Mouse (Mus musculus): ENCODE results near the gene Ccdc158.
A peak's percentile ranks its signal among the peaks of the same experiment; 100 is the strongest.

Ccdc158 gene

GRCm38 (mm10) chr5:92682621-92683348, 7.7 kb upstream of the Ccdc158 start:
- Histone ChIP-seq H3K9me3 (ENCODE audit: low read length) (no peaks in the 10 kb centered on the region), H3K4me1 (replicated peaks; ENCODE audit: low read depth, low read length) (peaks cover 40% of the 10 kb centered on the region), H3K36me3 (ENCODE audit: insufficient read depth, low read length) (no peaks in the 10 kb centered on the region), H3K27me3 (ENCODE audit: insufficient read depth, low read length) (peaks cover 12% of the 10 kb centered on the region), H3K4me3 (replicated peaks; ENCODE audit: low read length) (peak overlapping the region; percentile 79)
- TF ChIP-seq NANOG (IDR thresholded peaks at IDR 0.05; ENCODE audit: borderline replicate concordance, low read length): no peak
- TF ChIP-seq POU5F1 (IDR thresholded peaks at IDR 0.05; ENCODE audit: borderline replicate concordance, low read length): no peak
- TF ChIP-seq CTCF (conservative IDR thresholded peaks at IDR 0.05; ENCODE audit: low read length): no peak

- peaks cover 10% of the 10 kb centered on the region for H3K27me3 ChIP-seq (ENCODE audit: insufficient read depth, low read length)
- peaks cover 41% of the 10 kb centered on the region for H3K4me1 ChIP-seq (replicated peaks; ENCODE audit: low read depth, low read length)
- no peaks in the 10 kb centered on the region for H3K36me3 ChIP-seq (ENCODE audit: insufficient read depth, low read length)
- no peaks in the 10 kb centered on the region for H3K9me3 ChIP-seq (ENCODE audit: low read length)
- TF ChIP-seq CTCF (conservative IDR thresholded peaks at IDR 0.05; ENCODE audit: low read length): no peak
- TF ChIP-seq POU5F1 (IDR thresholded peaks at IDR 0.05; ENCODE audit: borderline replicate concordance, low read length): no peak
- no peak for TF ChIP-seq NANOG (IDR thresholded peaks at IDR 0.05; ENCODE audit: borderline replicate concordance, low read length)
- H3K4me3 ChIP-seq (replicated peaks; ENCODE audit: low read length): no peak overlapping the region; the same call in 1 of the 2 replicates
Measured at GRCm38 (mm10) chr5:92681861-92682260, 6.8 kb upstream of the Ccdc158 start.

- no peaks in the 10 kb centered on the region; the same call in 1 of the 2 replicates for H3K9me3 ChIP-seq (ENCODE audit: low read length)
- no peaks in the 10 kb centered on the region for H3K36me3 ChIP-seq (ENCODE audit: insufficient read depth, low read length)
- H3K4me1 ChIP-seq (replicated peaks; ENCODE audit: low read depth, low read length): peaks cover 47% of the 10 kb centered on the region
- H3K4me3 ChIP-seq (replicated peaks; ENCODE audit: low read length): no peak overlapping the region
- H3K27me3 ChIP-seq (ENCODE audit: insufficient read depth, low read length): peaks cover 18% of the 10 kb centered on the region
- TF ChIP-seq CTCF (conservative IDR thresholded peaks at IDR 0.05; ENCODE audit: low read length): peak; percentile 82
- TF ChIP-seq NANOG (IDR thresholded peaks at IDR 0.05; ENCODE audit: borderline replicate concordance, low read length): no peak
Measured at GRCm38 (mm10) chr5:92679441-92679840, 4.4 kb upstream of the Ccdc158 start.

GRCm38 (mm10) chr5:92675574-92675920, 476 bp upstream of the Ccdc158 start:
- Histone ChIP-seq H3K9me3 (ENCODE audit: low read length) (no peaks in the 10 kb centered on the region; the same call in 1 of the 2 replicates), H3K27me3 (ENCODE audit: insufficient read depth, low read length) (peaks cover 25% of the 10 kb centered on the region)
- TF ChIP-seq POU5F1 (IDR thresholded peaks at IDR 0.05; ENCODE audit: borderline replicate concordance, low read length) (no peak), NANOG (IDR thresholded peaks at IDR 0.05; ENCODE audit: borderline replicate concordance, low read length) (no peak), CTCF (conservative IDR thresholded peaks at IDR 0.05; ENCODE audit: low read length) (no peak)

GRCm38 (mm10) chr5:92666860-92667259, 8.2 kb downstream of the Ccdc158 start:
- Histone ChIP-seq H3K4me1 (replicated peaks; ENCODE audit: low read depth, low read length) (peaks cover 7% of the 10 kb centered on the region), H3K9me3 (ENCODE audit: low read length) (no peaks in the 10 kb centered on the region), H3K27me3 (ENCODE audit: insufficient read depth, low read length) (peaks cover 16% of the 10 kb centered on the region; the same call in 1 of the 2 replicates), H3K36me3 (ENCODE audit: insufficient read depth, low read length) (no peaks in the 10 kb centered on the region), H3K4me3 (replicated peaks; ENCODE audit: low read length) (no peak overlapping the region)
- no peak for TF ChIP-seq POU5F1 (IDR thresholded peaks at IDR 0.05; ENCODE audit: borderline replicate concordance, low read length)
- TF ChIP-seq NANOG (IDR thresholded peaks at IDR 0.05; ENCODE audit: borderline replicate concordance, low read length): no peak
- TF ChIP-seq CTCF (conservative IDR thresholded peaks at IDR 0.05; ENCODE audit: low read length): no peak

More at GRCm38 (mm10) chr5:92675574-92675920, 476 bp upstream of the Ccdc158 start:
- Histone ChIP-seq H3K36me3 (ENCODE audit: insufficient read depth, low read length) (no peaks in the 10 kb centered on the region), H3K4me1 (replicated peaks; ENCODE audit: low read depth, low read length) (peaks cover 23% of the 10 kb centered on the region), H3K4me3 (replicated peaks; ENCODE audit: low read length) (peak overlapping the region; percentile 75)

GRCm38 (mm10) chr5:92664321-92664720, 10.8 kb downstream of the Ccdc158 start:
- peaks cover 7% of the 10 kb centered on the region for H3K4me1 ChIP-seq (replicated peaks; ENCODE audit: low read depth, low read length)
- H3K27me3 ChIP-seq (ENCODE audit: insufficient read depth, low read length): peaks cover 8% of the 10 kb centered on the region; the same call in 1 of the 2 replicates
- no peaks in the 10 kb centered on the region for H3K9me3 ChIP-seq (ENCODE audit: low read length)
- H3K4me3 ChIP-seq (replicated peaks; ENCODE audit: low read length): no peak overlapping the region
- no peak for TF ChIP-seq POU5F1 (IDR thresholded peaks at IDR 0.05; ENCODE audit: borderline replicate concordance, low read length)
- no peak for TF ChIP-seq CTCF (conservative IDR thresholded peaks at IDR 0.05; ENCODE audit: low read length)
- no peak for TF ChIP-seq NANOG (IDR thresholded peaks at IDR 0.05; ENCODE audit: borderline replicate concordance, low read length)
- no peaks in the 10 kb centered on the region for H3K36me3 ChIP-seq (ENCODE audit: insufficient read depth, low read length)

- TF ChIP-seq CTCF (conservative IDR thresholded peaks at IDR 0.05; ENCODE audit: low read length) (peak; percentile 72), NANOG (IDR thresholded peaks at IDR 0.05; ENCODE audit: borderline replicate concordance, low read length) (no peak), POU5F1 (IDR thresholded peaks at IDR 0.05; ENCODE audit: borderline replicate concordance, low read length) (no peak)
- Histone ChIP-seq H3K4me1 (replicated peaks; ENCODE audit: low read depth, low read length) (no peaks in the 10 kb centered on the region), H3K9me3 (ENCODE audit: low read length) (no peaks in the 10 kb centered on the region), H3K36me3 (ENCODE audit: insufficient read depth, low read length) (no peaks in the 10 kb centered on the region), H3K4me3 (replicated peaks; ENCODE audit: low read length) (no peak overlapping the region), H3K27me3 (ENCODE audit: insufficient read depth, low read length) (no peaks in the 10 kb centered on the region)
Measured at GRCm38 (mm10) chr5:92656256-92656655, 18.8 kb downstream of the Ccdc158 start.

GRCm38 (mm10) chr5:92640861-92641260, 34.2 kb downstream of the Ccdc158 start:
- Histone ChIP-seq H3K9me3 (ENCODE audit: low read length) (no peaks in the 10 kb centered on the region), H3K4me3 (replicated peaks; ENCODE audit: low read length) (no peak overlapping the region), H3K27me3 (ENCODE audit: insufficient read depth, low read length) (no peaks in the 10 kb centered on the region), H3K36me3 (ENCODE audit: insufficient read depth, low read length) (no peaks in the 10 kb centered on the region), H3K4me1 (replicated peaks; ENCODE audit: low read depth, low read length) (no peaks in the 10 kb centered on the region)
- no peak for TF ChIP-seq CTCF (conservative IDR thresholded peaks at IDR 0.05; ENCODE audit: low read length)
- TF ChIP-seq POU5F1 (IDR thresholded peaks at IDR 0.05; ENCODE audit: borderline replicate concordance, low read length): no peak
- no peak for TF ChIP-seq NANOG (IDR thresholded peaks at IDR 0.05; ENCODE audit: borderline replicate concordance, low read length)
